Mouse (Mus musculus): ENCODE measurements around the gene Ptk7.

DNA sequence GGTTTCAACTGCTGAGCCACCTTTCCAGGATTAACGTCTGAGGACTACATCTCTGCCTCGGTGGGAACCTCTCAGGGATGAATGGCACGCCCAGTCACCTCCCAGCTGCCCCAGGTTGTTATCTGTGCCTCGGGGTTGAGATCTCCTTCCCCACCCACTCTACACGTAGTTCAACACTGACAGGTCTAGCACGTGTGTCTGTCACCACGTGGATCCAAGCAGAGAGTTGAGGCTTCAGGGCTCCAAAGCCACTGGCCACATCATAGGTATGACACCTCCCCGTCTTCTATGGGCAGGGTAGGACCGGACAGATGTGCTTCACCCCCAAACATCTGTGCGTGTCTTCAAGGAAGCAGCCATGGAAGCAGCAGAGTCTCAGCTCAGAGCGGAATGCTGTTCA is 31.3 kb downstream of the Ptk7 start:
- TF ChIP-seq CTCF (IDR thresholded peaks at IDR 0.05; ENCODE audit: borderline replicate concordance, insufficient read depth, low read length) (no peak), POLR2A (IDR thresholded peaks at IDR 0.05; ENCODE audit: low read depth, low read length) (no peak)
